ENCODE assay signal across 9 mouse cellular contexts in the genomic region with DNA sequence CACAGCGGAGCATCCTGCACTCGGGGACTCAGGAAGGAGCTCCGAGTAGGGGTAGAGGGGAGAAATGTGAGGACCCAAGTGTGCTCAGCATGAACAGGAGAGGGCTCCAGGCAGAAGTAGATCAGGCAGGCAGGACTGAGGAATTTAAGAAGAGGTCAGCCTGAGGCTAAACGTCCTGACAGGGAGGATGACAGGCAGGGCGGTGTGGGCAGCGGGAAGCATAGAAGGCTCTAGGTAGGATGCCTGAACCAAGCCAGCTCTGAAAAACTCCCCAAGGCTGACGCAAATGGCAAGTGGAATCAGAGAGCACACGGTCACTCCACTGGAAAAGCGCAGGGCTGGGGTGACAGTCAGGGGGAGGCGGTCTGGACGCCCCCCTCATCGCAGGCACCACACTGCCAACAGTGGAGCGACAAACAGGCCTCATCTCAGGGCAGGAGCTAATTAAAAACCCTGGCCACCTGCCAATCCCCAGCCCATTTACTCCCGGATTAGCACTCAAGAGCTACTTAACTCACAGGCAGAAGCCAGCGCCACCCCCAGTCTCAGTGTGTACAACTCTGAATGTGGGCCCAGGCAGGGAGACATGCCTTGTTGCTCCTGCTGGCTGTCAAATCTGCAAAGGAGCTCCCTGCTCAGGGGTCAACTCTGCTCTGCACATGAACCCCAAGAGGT. TPM values are rescaled to one million over a fixed set of nuclear protein-coding genes. Genes with fewer than 3 reads are reported as not detected.
DNase-seq lines count a peak whose midpoint lies in the region; ATAC-seq and TF ChIP-seq lines count a peak whose summit lies in the region.
"Had no signal": no experiment of that assay in that cellular context is flagged by ENCODE, and none has a peak within 500 bp of the region (broad histone marks: within the 10 kb centered on the region; RNA-seq: fewer than 3 reads in every experiment).

No protein-coding gene starts in this region.

- peak; percentile 86 for DNase-seq in brain, adult 2 months (ENCODE audit: low read depth, low spot score)
- peak; percentile 33 to 68 for DNase-seq in heart, adult 9 months (ENCODE audit: low spot score in 2 of 2)
- peak; percentile 40 to 49 for DNase-seq in kidney, postnatal 25 days
- no peak for DNase-seq in thymus, postnatal 25 days
- no peak for DNase-seq in adrenal gland, postnatal 25 days
- DNase-seq: liver, embryonic 13.5 days had no signal

- no peak overlapping the region for H3K9ac ChIP-seq in midbrain, embryonic 13.5 days (replicated peaks)
- H3K9ac ChIP-seq: liver, embryonic 13.5 days had no signal

- no peaks in the 10 kb centered on the region for H3K36me3 ChIP-seq in E14TG2a.4 (ENCODE audit: insufficient read depth, low read length)
- H3K36me3 ChIP-seq in midbrain, embryonic 13.5 days: no peaks in the 10 kb centered on the region
- H3K36me3 ChIP-seq: liver, embryonic 13.5 days had no signal

- H3K4me1 ChIP-seq in E14TG2a.4 (replicated peaks; ENCODE audit: low read depth, low read length): peaks cover 57% of the 10 kb centered on the region
- peaks cover 33% of the 10 kb centered on the region for H3K4me1 ChIP-seq in midbrain, embryonic 13.5 days (replicated peaks)

- peaks cover 66% of the 10 kb centered on the region for H3K27me3 ChIP-seq in E14TG2a.4 (ENCODE audit: insufficient read depth, low read length)
- H3K27me3 ChIP-seq in midbrain, embryonic 13.5 days: peaks cover 66% of the 10 kb centered on the region
- H3K27me3 ChIP-seq: liver, embryonic 13.5 days had no signal

- H3K4me2 ChIP-seq in midbrain, embryonic 13.5 days (replicated peaks): peak overlapping the region; percentile 33
- H3K4me2 ChIP-seq: liver, embryonic 13.5 days had no signal

- H3K4me3 ChIP-seq in E14TG2a.4 (replicated peaks; ENCODE audit: low read length): peak overlapping the region; percentile 17
- H3K4me3 ChIP-seq in midbrain, embryonic 13.5 days (replicated peaks): no peak overlapping the region
- H3K4me3 ChIP-seq: liver, embryonic 13.5 days had no signal

- 9% methylated on average over 15 of the region's 15 CpGs for WGBS in midbrain, embryonic 13.5 days

- ATAC-seq in midbrain, embryonic 13.5 days: peak; percentile 84
- no peak for ATAC-seq in inflammation-experienced regulatory T-cells, adult 6 months

- 0 out of 2 replicates have a peak overlapping the region, but pooled peaks have one; percentile 32 for H3K27ac ChIP-seq in midbrain, embryonic 13.5 days
- H3K27ac ChIP-seq: liver, embryonic 13.5 days had no signal

- H3K9me3 ChIP-seq in E14TG2a.4 (ENCODE audit: low read length): no peaks in the 10 kb centered on the region
- no peaks in the 10 kb centered on the region for H3K9me3 ChIP-seq in midbrain, embryonic 13.5 days
- H3K9me3 ChIP-seq: liver, embryonic 13.5 days had no signal

- TF ChIP-seq CTCF in E14TG2a.4 (conservative IDR thresholded peaks at IDR 0.05; ENCODE audit: low read length): no peak

RNA-seq across cellular contexts. Expression of a gene that starts 22.0 kb away (rescaled TPM):
- 2.4 and 2.5 TPM in 2 replicates for polyA plus RNA-seq in midbrain, embryonic 13.5 days (2015; fragmentation: Nextera tagmentation; extraction: Ambion mirVana)
- total RNA-seq in adrenal gland, postnatal 25 days (2021): 1.2 and 1.5 TPM in 2 replicates
- polyA plus RNA-seq in inflammation-experienced regulatory T-cells, adult 6 months (2017; shearing (Covaris generic)): under 1 TPM in 2 of 3 experiments, not detected in 1; 0.26 to 0.92 TPM

RNA-seq across cellular contexts. Expression of a gene that starts 23.5 kb away (rescaled TPM):
- 15.6 and 16.0 TPM in 2 replicates for polyA plus RNA-seq in midbrain, embryonic 13.5 days (2015; fragmentation: Nextera tagmentation; extraction: Ambion mirVana)
- total RNA-seq in adrenal gland, postnatal 25 days (2021): 87.9 and 103 TPM in 2 replicates
- 10 to 100 TPM; 13.1 to 21.1 (median 13.8) TPM for polyA plus RNA-seq in inflammation-experienced regulatory T-cells, adult 6 months (2017; shearing (Covaris generic))

Comparison
In these comparisons a context has a peak if more than half of its experiments do, and no peak if none do; other contexts are left out.
1. DNase-seq: peak in brain, adult 2 months (single experiment), heart, adult 9 months (2 of 2) and kidney, postnatal 25 days (2 of 2); none in thymus, postnatal 25 days (single experiment) and adrenal gland, postnatal 25 days (single experiment).